Mouse (Mus musculus) midbrain, embryonic 16.5 days (tissue): ENCODE results near the gene Bcl6b. TPM values are rescaled to one million over a fixed set of nuclear protein-coding genes. Genes with fewer than 3 reads are reported as not detected.

Source experiments
- ATAC-seq: fragments of 200-750 bp; cut with Nextera tagmentation; 2 replicates; pipeline ENCODE4 v1.8.0; 2017; ENCODE audit warnings: moderate TSS enrichment
- H3K27ac ChIP-seq: fragments of 300-500 bp; sonication (generic); 2 replicates; pipeline ENCODE4 v1.5.1; 2014; ENCODE audit warnings: mild to moderate bottlenecking, low read length, mixed read lengths
- H3K27me3 ChIP-seq: fragments of 300-500 bp; sonication (generic); 2 replicates; pipeline ENCODE4 v1.6.1; 2014; ENCODE audit warnings: low read depth, low read length, mixed read lengths; ENCODE audit not compliant: control insufficient read depth, insufficient read depth
- H3K36me3 ChIP-seq: fragments of 300-500 bp; sonication (generic); 2 replicates; pipeline ENCODE4 v1.6.1; 2014; ENCODE audit warnings: mild to moderate bottlenecking, low read length, moderate library complexity, mixed read lengths; ENCODE audit not compliant: control insufficient read depth, insufficient read depth
- H3K4me1 ChIP-seq: fragments of 300-500 bp; sonication (generic); 2 replicates; pipeline ENCODE4 v1.6.1; 2014; ENCODE audit warnings: mild to moderate bottlenecking, low read length, mixed read lengths; ENCODE audit not compliant: control insufficient read depth, insufficient read depth
- H3K4me2 ChIP-seq: fragments of 300-500 bp; sonication (generic); 2 replicates; pipeline ENCODE4 v1.6.1; 2014; ENCODE audit warnings: mild to moderate bottlenecking, low read length, mixed read lengths
- H3K4me3 ChIP-seq: fragments of 300-500 bp; sonication (generic); 2 replicates; pipeline ENCODE4 v1.5.1; 2014; ENCODE audit warnings: low read depth, mild to moderate bottlenecking, low read length, moderate library complexity, mixed read lengths
- H3K9ac ChIP-seq: fragments of 300-500 bp; sonication (generic); 2 replicates; pipeline ENCODE4 v1.6.1; 2014; ENCODE audit warnings: low read depth, low read length, mixed read lengths
- H3K9me3 ChIP-seq: fragments of 300-500 bp; sonication (generic); replicated peaks from 2 replicates; pipeline ENCODE4 v1.6.1; 2014; ENCODE audit warnings: mild to moderate bottlenecking, low read length, mixed read lengths; ENCODE audit not compliant: control insufficient read depth, poor library complexity, severe bottlenecking
- WGBS: fragments of 180-500 bp; shearing (Covaris S2); extraction: QIAGEN DNeasy Blood & Tissue Kit; methylation state at CpG from one replicate; pipeline ENCODE4 v1.1.7; 2014; 5-methylcytosine and 5-hydroxymethylcytosine counted together
- polyA plus RNA-seq: library from polyadenylated mRNA; unstranded; fragments of >200 nt; fragmentation: Nextera tagmentation; extraction: Ambion mirVana; gene quantifications from 2 replicates; pipeline ENCODE4 v1.2.1, GENCODE M21; 2015

Gene Bcl6b
- polyA plus RNA-seq, 1 experiment from 2014 or later, result 5.1 TPM

DNA sequence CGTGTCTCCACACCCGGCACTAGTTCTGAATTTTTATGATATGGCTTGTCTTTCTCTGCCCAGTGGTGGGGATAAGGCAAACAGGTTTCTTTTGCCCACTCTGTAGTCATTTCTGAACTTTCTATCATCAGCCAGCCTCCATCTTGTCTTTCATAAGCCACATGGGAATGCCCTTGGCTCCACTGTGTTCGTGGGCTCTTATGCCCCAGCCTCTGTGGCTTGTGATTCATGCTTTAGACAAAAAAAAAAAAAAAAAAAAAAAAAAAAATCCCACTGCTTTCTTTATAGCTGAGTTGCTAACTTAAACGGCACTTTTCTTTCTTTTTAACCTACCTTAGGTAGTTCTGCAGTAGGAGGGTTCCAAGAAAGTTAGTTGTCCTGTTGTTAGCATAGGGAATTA lies 37.4 kb downstream of the Bcl6b start:
- 86% methylated on average over 4 of the region's 4 CpGs for WGBS
- H3K27ac ChIP-seq, result no peak overlapping the region
- H3K4me2 ChIP-seq, result no peak overlapping the region
- no peaks in the 10 kb centered on the region for H3K4me1 ChIP-seq
- H3K9me3 ChIP-seq, result no peaks in the 10 kb centered on the region
- H3K9ac ChIP-seq, result no peak overlapping the region
- no peak for ATAC-seq
- H3K36me3 ChIP-seq, result no peaks in the 10 kb centered on the region
- H3K4me3 ChIP-seq, result no peak overlapping the region
- H3K27me3 ChIP-seq, result no peaks in the 10 kb centered on the region

GRCm38 (mm10) chr11:70191188-70191587 lies 38.4 kb downstream of the Bcl6b start:
- Histone ChIP-seq H3K9ac (no peak overlapping the region), H3K4me3 (no peak overlapping the region), H3K9me3 (no peaks in the 10 kb centered on the region), H3K27me3 (no peaks in the 10 kb centered on the region), H3K36me3 (no peaks in the 10 kb centered on the region), H3K4me1 (no peaks in the 10 kb centered on the region), H3K27ac (no peak overlapping the region), H3K4me2 (no peak overlapping the region)
- ATAC-seq, result no peak
- WGBS, result 94% methylated on average over 6 of the region's 6 CpGs

DNA sequence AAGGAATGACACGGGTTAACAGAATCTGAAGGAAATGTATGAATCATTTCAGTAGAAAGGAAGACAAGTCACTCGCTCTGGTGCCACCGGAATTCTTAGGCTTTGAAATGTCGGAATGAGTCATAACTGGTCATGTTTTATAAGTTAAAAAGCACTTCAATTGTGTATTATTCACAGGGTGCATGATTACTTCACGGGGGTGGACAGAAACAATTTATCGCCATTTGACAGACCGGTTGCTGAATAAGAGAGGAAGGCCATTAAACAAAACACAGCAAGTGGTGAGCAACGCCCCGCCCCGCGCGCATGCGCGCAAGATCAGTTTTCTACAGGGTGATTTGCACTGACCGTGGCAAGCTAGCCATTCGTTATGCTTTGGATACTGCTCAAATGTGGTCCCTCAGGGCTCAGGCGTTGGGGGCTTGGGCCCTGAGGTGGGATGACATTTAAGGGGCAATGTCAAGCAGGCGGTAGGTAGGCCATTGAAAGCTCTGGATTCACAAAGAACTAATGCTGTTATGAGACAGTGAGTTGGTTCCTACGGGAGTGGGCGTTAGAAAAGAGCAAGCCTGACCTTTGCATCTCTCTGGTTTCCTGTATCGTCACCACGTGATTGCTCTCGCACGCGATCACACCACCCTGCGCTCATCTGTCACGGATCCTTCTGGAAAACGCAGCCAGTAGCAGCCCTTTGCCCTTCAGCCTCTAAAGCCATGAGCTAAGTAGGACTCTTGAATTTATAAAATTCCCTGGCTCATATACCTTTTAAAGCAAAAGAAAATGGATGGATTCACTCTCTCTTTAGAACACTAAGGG lies 40.1 kb downstream of the Bcl6b start:
- WGBS, result 87% methylated on average over 28 of the region's 28 CpGs

GRCm38 (mm10) chr11:70185120-70185519 lies 44.5 kb downstream of the Bcl6b start:
- 86% methylated on average over 7 of the region's 7 CpGs for WGBS
- no peak for ATAC-seq
- Histone ChIP-seq H3K9me3 (no peaks in the 10 kb centered on the region), H3K27me3 (no peaks in the 10 kb centered on the region), H3K9ac (no peak overlapping the region), H3K4me2 (no peak overlapping the region), H3K4me1 (no peaks in the 10 kb centered on the region), H3K4me3 (no peak overlapping the region), H3K36me3 (no peaks in the 10 kb centered on the region), H3K27ac (no peak overlapping the region)

More for the DNA sequence above, 40.1 kb downstream of the Bcl6b start:
- no peaks in the 10 kb centered on the region for H3K36me3 ChIP-seq
- H3K27me3 ChIP-seq, result no peaks in the 10 kb centered on the region
- no peak for ATAC-seq
- H3K4me2 ChIP-seq, result no peak overlapping the region
- H3K4me3 ChIP-seq, result no peak overlapping the region
- no peaks in the 10 kb centered on the region for H3K9me3 ChIP-seq
- no peak overlapping the region for H3K9ac ChIP-seq
- no peaks in the 10 kb centered on the region for H3K4me1 ChIP-seq
- no peak overlapping the region for H3K27ac ChIP-seq

- H3K27ac ChIP-seq, result no peak overlapping the region
- WGBS, result 94% methylated on average over 4 of the region's 4 CpGs
- no peak for ATAC-seq
- H3K4me2 ChIP-seq, result no peak overlapping the region
- H3K4me1 ChIP-seq, result no peaks in the 10 kb centered on the region
- no peak overlapping the region for H3K4me3 ChIP-seq
- no peaks in the 10 kb centered on the region for H3K27me3 ChIP-seq
- no peaks in the 10 kb centered on the region for H3K9me3 ChIP-seq
- H3K36me3 ChIP-seq, result no peaks in the 10 kb centered on the region
- no peak overlapping the region for H3K9ac ChIP-seq
Observed at GRCm38 (mm10) chr11:70180496-70180895, 49.1 kb downstream of the Bcl6b start.

DNA sequence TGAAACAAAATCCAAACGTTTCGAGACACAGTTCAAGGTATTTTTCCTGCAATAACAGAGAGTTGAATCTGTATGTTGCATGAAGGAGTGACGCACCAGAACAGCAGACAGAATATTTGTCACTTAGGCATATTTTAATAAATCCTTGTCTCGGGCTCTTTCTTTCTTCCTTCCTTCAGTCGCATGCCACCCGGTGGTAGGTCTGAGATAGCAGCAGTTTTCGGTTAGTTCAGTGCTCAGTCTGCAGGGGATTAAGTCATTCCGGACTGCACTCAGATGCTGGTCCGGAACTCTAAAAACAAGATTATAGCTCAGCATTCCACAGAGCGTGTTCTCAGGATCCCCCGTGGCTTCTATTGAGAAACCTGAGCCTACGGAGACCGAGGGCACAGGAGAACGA lies 50.2 kb downstream of the Bcl6b start:
- H3K9me3 ChIP-seq, result no peaks in the 10 kb centered on the region
- ATAC-seq, result no peak
- no peaks in the 10 kb centered on the region for H3K4me1 ChIP-seq
- H3K9ac ChIP-seq, result no peak overlapping the region
- no peaks in the 10 kb centered on the region for H3K36me3 ChIP-seq
- 20% methylated on average over 14 of the region's 14 CpGs for WGBS
- 0 out of 2 replicates have a peak overlapping the region, but pooled peaks have one; percentile 12 for H3K4me3 ChIP-seq
- no peak overlapping the region for H3K27ac ChIP-seq
- H3K4me2 ChIP-seq, result peak overlapping the region; percentile 35
- no peaks in the 10 kb centered on the region for H3K27me3 ChIP-seq

- no peaks in the 10 kb centered on the region for H3K36me3 ChIP-seq
- H3K27me3 ChIP-seq, result no peaks in the 10 kb centered on the region
- ATAC-seq, result no peak
- 78% methylated on average over 11 of the region's 11 CpGs for WGBS
- no peak overlapping the region for H3K27ac ChIP-seq
- H3K4me3 ChIP-seq, result no peak overlapping the region
- H3K9ac ChIP-seq, result no peak overlapping the region
- no peak overlapping the region for H3K4me2 ChIP-seq
- H3K4me1 ChIP-seq, result no peaks in the 10 kb centered on the region
- H3K9me3 ChIP-seq, result no peaks in the 10 kb centered on the region
Observed at GRCm38 (mm10) chr11:70178756-70179155, 50.8 kb downstream of the Bcl6b start.

DNA sequence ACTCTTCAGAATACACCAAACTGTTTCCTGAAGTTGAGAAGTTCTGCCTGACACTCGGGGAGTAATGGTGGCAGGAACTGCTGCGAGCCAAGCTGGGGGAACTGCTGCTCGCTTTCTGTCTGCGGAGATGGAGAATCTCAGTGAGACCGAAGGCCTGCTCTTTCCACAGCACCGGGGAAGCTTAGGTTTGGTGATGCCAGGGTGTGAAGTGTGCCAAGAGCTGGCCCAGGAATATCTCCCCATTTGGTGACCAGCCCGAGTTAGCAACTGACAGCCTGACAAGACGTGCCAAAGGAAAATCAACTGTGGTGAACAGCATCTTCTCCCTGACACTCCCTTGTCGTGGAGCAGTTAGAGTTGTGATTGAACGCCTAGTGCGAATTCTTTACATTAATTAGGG lies 51.3 kb downstream of the Bcl6b start:
- 89% methylated on average over 11 of the region's 11 CpGs for WGBS
- Histone ChIP-seq H3K9ac (no peak overlapping the region), H3K4me1 (no peaks in the 10 kb centered on the region), H3K36me3 (no peaks in the 10 kb centered on the region), H3K4me2 (no peak overlapping the region), H3K9me3 (no peaks in the 10 kb centered on the region), H3K27me3 (no peaks in the 10 kb centered on the region), H3K4me3 (no peak overlapping the region), H3K27ac (no peak overlapping the region)
- no peak for ATAC-seq

DNA sequence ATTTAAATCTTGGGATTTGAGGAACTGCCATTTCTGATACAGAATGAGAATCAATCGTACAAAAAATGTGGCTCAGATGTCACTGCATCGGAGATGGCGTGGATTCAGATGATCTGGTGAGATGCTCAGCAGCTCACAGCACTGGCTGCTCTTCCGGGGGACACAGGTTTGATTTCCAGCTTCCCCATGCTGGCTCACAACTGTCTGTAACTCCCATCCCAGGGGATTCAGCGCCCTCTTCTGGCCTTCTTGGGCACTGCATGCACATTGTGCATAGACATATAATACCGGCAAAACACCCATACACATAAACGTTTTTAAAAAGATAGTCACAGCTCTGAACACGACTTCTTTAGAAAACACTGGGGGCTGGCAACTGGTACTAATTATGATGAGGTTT lies 52.0 kb downstream of the Bcl6b start:
- ATAC-seq, result no peak

More for the DNA sequence above, 52.0 kb downstream of the Bcl6b start:
- WGBS, result 73% methylated on average over 8 of the region's 8 CpGs
- no peaks in the 10 kb centered on the region for H3K27me3 ChIP-seq
- no peak overlapping the region for H3K4me2 ChIP-seq
- H3K27ac ChIP-seq, result no peak overlapping the region
- no peaks in the 10 kb centered on the region for H3K36me3 ChIP-seq
- H3K4me1 ChIP-seq, result no peaks in the 10 kb centered on the region
- H3K4me3 ChIP-seq, result no peak overlapping the region
- H3K9me3 ChIP-seq, result no peaks in the 10 kb centered on the region
- no peak overlapping the region for H3K9ac ChIP-seq
